Mouse (Mus musculus) central nervous system, embryonic 11.5 days (tissue): ENCODE data around the gene Cckar. TPM values are rescaled to one million over a fixed set of nuclear protein-coding genes. Genes with fewer than 3 reads are reported as not detected.

Source experiments
- polyA plus RNA-seq: library from polyadenylated mRNA; depleted of rRNA; stranded (reverse); fragments of >200 nt; gene quantifications from 2 replicates; pipeline ENCODE4 v1.2.3, GENCODE M21; 2012; rRNA removed

Gene Cckar
- polyA plus RNA-seq: 1.0 and 1.2 TPM in 2 replicates

GRCm38 (mm10) chr5:53707235-53708177, at the start of gene Cckar:
TSS of gene Cckar (minus strand) at chr5:53707705.

Other genes starting within 250 kb of the Cckar start
- 47.2 and 72.8 TPM in 2 replicates for gene Rbpj, start 241.6 kb downstream of the Cckar start, polyA plus RNA-seq
- gene Tbc1d19, start 101.9 kb upstream of the Cckar start, polyA plus RNA-seq: 45.5 and 51.4 TPM in 2 replicates